Mouse (Mus musculus): ENCODE results near the gene Esrrg.

- TF ChIP-seq CTCF (IDR thresholded peaks at IDR 0.05; ENCODE audit: insufficient read depth, low read depth, low read length) (no peak), POLR2A (IDR thresholded peaks at IDR 0.05; ENCODE audit: insufficient read depth, low read depth, low read length) (no peak)
These were observed 3.3 kb downstream of the Esrrg start for GRCm38 (mm10) chr1:187611925-187612324.
